Mouse (Mus musculus): Measurements from ENCODE around the gene Gm10645. TPM values are rescaled to one million over a fixed set of nuclear protein-coding genes. Genes with fewer than 3 reads are reported as not detected.

Gene Gm10645
- under 1 TPM in 1 of 2 experiments, not detected in 1; 0.31 TPM for total RNA-seq (2021)

DNA sequence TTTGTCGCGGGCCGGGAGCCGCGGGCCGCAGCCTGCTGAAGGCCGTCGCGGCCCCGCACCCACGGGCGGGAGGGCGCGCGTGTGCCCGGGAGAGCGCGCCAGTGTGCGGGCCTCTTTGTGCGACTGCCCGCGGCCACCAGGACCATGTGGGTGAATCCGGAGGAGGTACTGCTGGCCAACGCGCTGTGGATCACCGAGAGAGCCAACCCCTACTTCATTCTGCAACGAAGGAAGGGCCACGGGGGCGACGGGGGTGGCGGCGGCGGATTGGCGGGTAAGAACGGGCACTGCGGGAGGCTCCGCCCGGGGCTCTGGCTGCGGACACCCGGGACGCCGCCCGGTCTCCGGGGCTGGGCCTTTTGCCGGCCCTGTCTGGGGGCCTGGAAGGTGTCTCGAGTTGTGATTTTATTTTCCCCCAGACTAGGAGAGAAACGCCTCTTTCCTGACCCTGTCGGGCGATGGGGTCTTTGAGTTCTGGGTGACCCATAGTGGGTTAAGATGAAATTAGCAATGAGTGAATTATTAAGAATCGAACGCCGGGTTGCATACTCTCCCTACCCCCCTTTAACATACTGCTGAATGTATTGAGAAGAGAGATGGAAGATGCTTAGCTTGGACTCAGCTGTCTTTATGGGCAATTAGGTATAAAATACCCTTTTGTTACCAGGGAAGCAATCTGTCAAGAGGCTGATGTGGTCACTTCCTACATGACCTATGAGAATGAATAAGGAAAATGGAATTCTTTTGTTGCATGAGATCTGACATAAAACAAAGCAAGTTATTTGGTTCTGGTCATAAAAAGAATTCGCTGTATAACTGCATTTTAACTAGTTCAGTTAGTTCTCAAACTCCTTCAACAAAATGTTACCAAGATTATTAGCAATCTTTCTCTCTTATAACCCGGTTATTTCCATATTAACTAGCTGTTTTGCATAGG is at the start of gene Gm10645:
Gm10645 (minus strand) TSS at position 240 of the 937 bp plus-strand sequence.
- DNase-seq = peak; percentile 48 to 62
- intact Hi-C loops (cut with DNase I) = loop anchor here (1.0 to 5.0 kb wide), 2 partner anchors 166 to 276 kb away; partner anchors contain the start of gene Elmod2

DNA sequence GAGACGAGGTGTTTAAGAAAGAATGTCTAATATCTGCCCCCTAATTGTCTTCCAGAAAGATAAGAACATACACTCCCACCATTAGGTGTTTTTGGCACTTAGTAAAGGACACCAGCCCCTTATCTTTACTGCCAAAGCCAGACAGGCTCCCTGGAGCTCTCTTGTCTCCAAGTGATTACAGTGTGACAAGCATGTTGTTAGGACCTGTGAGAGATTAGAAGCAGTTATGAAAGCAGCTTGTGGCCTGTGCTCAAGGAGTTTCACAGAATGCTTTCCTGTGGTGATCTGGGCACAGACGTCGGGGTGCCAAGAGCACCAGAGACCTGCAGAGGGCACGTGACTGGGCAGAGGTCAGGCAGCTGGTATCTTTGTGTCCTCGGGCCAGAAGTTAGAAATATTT is 49.1 kb upstream of the Gm10645 start:
- intact Hi-C loops (cut with DNase I) = no loop called here
- peak; percentile 18 to 38 for DNase-seq

DNA sequence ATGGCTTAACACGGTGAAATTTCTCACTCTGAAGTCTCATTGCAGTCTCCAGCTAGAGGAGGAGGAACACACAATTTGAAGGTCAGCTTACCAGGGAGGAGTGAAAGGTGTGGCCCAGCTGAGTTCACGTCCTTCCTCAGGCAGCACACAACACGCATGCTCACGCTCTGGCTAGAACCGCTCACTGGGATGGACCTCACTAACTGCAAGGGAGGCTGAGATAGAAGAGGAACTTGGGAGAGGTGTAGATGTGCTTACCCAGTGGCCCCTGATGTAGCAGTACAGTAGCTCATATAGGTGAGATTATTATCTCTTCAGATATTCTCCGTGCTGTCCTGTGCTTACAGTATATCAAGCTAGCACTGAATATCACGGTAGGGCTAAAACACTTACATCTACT is 44.7 kb upstream of the Gm10645 start:
- intact Hi-C loops (cut with DNase I) = no loop called here
- DNase-seq = no peak

DNA sequence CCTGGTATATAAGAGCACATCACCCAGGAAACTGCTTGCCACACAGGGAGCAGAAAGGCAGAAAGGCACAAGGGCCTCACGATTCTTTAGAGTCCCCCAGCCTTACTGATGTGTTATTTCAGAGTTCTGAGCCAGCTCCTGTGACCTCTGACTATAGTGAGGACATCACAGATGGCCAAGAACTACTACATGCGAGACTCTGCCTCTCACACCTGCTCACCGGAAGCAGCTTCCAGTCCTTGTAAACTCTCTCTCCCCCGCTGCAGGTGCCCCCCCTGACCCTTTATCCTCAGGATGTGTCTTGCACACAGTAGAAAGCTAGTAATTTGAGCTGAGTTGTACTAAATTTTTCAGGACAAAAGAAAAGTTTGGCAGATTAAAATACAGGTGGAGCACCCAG is 43.6 kb upstream of the Gm10645 start:
- intact Hi-C loops (cut with DNase I) = no loop called here

DNA sequence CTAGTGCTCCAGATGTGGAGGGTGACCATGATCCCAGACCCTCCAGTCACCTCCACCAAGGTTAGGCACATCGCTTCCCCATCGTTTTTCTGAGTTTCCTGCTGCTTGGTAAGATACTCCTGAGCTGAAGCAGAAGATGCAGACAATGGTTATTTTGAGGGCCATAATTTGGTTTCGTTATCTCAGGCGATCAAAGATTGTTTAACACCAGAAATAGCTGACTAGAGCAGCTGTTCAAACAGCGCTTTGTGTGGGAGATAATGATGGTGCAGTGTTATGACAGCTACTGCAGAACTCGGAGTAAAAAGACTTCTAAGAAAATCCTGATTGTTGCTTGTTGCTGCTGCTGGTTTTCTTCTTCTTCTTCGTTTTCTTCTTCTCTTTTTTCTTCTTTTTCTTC is 39.9 kb upstream of the Gm10645 start:
- no peak for DNase-seq
- intact Hi-C loops (cut with DNase I) = no loop called here

More for the DNA sequence above, 43.6 kb upstream of the Gm10645 start:
- DNase-seq = no peak

DNA sequence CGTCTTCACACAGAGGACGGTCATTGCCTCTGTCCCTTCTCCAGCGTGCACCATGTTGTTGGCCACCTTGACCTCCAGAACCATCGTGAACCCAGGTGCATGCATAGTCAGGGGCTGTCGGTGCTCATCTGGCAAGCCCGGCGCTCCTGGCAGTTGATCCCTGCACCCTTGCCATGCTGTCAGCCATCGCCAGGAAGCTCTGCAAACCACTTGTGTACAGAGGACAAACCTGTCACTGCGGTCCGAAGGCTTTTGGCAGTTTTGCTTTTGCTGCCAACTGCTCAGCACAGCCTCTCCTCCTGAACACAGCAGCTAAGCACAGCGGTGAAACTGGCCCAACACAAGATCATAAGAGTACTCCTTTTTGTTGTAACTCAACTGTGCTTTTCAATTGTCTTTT is 37.0 kb upstream of the Gm10645 start:
- peak; percentile 25 to 27 for DNase-seq
- intact Hi-C loops (cut with DNase I) = no loop called here

DNA sequence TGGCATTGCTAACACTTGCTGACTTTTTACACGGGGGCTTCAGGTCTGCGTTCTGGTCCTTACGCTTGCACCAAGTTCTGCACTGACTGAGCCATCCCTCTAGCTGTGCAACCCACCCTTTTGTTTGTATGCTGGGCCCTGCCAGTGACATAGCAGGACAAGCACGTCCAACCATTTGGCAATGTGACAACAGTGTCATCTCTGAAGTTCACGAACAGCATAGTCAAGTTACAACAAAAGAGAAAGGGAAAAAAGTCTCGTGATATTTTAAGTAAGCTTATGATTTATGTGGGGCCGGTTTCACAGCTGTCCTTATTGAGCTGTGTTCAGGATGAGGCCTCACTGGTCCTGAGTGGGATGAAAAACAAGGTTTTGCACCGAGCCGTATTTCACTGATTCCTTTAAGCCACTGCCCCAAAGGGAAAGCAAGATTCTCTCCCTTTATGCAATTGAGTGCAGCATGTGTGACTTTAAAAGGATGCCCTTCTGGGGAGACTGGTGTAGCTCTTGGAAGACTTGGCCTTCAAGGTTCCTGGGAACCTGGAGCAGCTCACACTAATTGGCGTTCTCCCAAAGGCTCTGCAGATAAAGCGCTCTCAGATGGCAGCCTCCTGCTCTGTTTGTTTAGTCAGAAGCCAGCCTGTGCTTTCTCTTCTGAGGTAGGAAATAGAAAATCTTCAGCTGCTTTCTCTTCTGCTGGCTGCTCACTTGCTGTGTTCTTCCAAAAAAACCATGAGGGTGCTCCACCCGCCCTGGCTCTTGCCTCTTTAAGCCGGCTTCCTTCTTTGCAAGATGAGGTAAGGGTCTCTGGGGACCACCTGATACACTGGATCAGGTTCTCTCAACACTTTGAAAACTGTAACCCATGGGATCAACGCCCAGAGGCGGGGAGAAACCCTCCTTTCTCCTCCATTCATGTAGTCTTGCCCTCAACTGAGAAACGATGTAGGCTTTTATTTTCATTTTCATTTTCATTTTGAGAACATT is 34.5 kb upstream of the Gm10645 start:
- DNase-seq = peak; percentile 51 to 57
- intact Hi-C loops (cut with DNase I) = no loop called here

DNA sequence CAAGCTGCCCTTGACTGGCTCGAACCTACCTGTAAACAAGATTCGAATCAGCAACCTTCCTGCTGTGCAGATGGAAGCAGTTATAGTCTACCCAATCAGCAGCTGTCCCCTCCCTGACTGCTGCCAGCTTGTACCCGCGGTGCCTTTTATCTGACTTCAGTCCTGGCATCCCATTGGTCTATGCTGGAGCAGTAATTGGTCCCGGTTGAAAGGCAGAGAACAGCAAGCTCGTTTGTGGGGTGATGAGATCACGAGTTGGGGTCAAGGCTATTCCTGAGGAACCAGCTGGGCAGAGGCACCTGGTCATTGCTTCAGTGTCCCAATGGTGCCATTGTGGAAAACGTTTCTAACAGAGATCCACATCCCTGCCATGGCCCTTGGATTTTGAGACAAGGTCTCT is 33.7 kb upstream of the Gm10645 start:
- intact Hi-C loops (cut with DNase I) = no loop called here
- DNase-seq = no peak

DNA sequence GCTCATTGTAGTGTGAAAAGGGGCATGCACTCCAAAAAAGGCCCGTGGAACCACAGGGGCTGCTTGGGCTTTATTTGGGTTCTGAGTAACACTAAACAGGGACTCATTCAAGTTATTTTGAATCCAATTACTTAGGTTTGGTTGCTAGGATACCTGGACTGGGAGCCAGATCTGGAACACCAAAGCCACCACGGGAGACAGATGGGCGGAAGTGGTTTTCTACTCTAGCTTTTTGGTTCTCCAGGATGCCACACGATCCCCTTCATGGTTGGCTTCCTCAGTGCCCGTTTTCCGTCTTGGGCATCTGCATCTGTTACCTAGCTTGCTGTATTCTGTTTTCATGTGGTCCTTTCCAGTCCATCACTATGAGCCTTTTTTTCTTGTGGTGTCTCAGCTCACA is 30.1 kb upstream of the Gm10645 start:
- no peak for DNase-seq
- intact Hi-C loops (cut with DNase I) = no loop called here

DNA sequence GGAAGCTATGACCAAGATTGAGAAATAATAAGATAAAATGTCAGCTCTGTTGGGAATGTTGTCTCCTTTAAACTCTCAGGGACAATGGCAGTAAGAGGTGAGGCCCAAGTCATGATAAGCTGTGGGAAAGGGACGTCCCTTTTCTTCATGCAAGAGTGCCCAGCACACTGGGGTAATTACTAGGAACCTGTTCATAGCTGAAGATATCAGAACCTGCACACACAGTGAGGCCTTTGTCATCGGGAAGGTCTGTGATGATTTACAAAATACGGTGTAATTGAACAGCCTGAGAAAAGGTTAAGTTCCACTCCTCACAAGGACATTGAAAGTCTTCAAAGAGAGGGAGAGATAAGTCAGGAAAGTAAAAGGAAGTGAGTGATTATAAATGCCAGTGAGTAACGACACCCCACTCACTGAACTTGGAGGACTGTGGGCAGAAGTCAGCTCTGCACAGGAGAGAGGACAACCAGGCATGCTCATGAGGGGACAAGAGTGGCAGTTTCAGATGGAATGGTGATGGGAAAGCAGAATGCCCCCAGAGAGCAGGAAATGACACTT is 23.6 kb upstream of the Gm10645 start:
- DNase-seq = no peak
- intact Hi-C loops (cut with DNase I) = no loop called here

DNA sequence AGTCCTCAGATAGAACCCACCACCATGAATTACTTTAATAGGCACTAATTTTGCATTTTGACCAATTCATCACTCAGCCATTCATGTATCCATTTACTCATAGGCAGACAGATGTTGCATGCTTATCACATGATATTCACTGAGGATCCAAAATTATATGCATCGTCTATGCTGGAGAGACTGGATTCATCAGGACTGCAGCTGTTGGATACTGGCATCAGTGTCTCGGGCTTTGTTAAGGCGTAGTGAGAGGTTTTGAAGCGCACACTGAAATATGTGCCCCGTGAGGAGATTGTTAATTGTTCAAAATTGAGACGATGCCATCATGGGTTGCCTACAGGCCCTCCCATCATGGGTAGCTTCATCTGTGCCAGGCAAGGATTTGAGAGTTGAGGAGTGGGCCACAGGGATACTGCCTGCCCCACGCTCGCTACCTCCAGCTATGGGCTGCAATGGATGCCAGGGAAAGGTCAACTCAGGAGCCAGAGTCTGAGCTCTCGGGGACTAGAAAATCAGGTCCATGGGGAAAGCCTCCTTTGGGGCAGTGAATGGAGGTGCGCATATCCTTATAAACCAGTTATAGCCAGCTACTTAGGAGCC is 21.5 kb upstream of the Gm10645 start:
- no peak for DNase-seq
- intact Hi-C loops (cut with DNase I) = no loop called here

DNA sequence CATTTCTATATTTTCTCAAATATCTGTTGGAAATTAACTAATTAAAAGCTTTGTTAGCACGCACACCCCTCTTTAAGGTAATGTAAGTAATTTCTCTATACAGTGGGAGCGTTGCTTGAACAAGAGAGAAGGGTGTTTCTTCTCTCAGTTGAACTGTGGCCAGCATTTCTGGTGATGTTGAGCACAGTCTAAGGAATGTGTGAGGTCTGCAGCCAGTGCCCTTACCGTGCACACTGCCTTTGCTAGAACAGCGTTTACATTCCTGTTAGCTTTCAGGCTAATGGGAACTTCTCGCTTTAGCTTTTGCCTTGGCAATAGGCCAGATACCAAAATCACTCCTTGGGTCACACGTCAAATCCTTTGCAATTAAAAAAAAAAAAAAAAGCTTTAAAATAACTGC is 20.4 kb upstream of the Gm10645 start:
- intact Hi-C loops (cut with DNase I) = no loop called here
- no peak for DNase-seq

DNA sequence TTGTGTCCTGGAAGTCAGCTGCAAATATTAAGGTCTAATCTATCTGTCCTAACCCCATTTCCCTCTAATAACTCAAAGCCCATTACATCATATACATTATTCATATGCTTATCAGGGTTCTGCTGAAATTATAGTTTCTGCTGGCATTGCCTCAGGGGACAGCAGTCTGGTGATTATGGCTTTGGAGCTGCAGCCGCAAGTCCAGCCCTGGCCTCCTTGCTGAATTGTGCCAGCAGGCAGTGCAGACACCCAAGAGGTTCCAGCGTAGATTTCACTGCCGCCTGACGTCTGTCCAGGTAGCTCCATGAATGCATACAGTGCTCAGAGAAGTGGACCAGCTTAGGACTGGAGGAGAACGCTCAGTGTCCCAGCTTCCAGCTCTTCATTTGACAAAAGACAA is 16.8 kb upstream of the Gm10645 start:
- no peak for DNase-seq
- intact Hi-C loops (cut with DNase I) = no loop called here

DNA sequence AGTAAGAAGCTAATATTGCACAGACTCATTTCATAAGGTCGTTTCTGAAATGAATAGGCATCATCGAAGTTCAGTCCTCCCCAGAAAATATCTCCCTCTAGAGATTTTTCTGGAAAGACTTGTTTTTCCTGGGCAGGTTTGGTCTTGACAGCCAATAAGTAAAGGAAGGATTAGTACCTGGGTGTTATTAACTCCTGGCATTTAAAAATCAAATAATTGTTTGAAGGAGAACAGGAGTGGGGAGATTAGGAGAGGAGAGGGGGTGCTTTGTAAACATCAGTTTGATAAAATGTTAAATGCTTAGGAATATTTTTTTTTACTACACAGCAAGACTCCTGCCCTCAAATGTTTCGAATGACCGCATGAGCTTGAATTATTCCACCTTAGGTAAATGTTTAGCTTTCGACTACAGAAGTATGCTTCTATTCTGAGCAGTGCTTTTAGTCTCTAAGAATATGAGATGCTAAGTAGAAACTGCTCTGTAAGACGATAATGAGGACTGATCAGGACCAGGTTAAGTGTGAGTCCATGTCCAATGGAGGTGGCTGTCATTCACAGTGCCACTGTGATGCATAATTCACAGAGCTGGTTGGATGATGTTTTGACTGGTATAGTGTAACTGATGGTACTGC is 16.0 kb upstream of the Gm10645 start:
- DNase-seq = no peak
- intact Hi-C loops (cut with DNase I) = no loop called here

DNA sequence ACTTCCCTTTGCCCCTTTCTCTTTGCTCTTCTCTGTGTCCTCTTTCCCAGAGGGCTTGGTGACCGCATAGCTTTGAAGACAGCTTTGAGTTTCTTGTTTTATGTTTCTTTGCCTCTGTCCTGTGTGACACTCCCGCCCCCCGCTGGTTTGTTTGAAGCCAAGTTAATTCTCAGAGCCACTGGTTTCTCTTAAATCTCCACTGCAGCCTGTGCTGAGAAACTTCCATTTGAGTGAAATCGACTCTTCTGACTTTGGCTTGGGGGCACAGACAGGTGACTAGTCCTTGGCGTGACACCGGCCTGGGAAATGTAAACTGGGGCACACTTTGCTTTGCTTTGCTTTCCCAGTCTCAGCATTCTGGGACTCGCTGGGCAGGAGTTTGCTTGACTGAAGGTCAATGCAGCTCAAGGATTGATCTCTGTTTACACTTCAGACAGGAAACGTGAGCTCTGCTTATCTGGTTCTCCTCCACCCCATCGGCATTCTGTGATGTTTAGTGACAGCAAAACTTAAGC is 12.3 kb upstream of the Gm10645 start:
- DNase-seq = peak in 1 of 2 experiments; percentile 26
- intact Hi-C loops (cut with DNase I) = no loop called here

DNA sequence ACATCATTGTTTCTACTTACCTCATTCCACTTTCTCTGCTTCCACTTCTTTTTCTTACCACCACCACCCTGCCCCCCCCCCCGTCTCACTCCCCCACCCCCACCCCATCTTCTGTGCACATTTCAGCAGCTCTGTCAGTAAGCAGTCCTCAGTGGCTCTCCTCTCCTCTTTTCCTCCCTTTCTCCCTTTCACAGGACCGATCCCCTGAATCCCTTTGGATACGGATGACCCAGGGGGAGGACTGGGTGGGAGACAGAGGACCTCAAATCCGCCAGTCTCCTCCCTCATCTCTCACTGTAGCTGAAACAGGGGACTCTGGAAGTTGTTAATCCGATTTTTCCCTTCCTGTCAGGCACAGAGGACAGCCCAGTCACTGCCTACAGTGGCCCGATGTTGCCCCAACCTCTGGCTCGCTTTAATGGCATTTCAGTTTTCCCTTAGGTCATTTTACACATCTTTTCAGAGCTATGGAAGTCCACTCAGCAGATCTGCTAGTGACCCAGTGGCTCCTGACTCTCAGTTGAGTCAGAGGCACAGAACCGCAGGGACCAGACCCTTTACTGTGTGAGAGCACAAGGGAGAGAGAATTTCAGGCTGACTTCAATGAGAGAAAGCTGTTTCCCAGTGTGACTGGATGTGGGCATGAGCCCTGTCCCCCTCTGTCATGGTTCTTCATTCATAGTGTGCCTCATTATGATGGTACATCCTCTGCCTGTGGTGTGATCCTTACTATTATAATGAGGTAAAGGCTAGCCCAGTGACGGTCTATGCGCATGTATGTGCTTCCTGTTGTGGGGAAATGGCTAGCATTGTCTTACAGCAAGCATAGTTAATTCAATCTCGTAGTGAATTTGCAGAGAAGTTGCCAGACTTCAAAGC is 11.6 kb upstream of the Gm10645 start:
- no peak for DNase-seq
- intact Hi-C loops (cut with DNase I) = loop anchor here (2.0 kb wide), 1 partner anchor 77 kb away; no protein-coding TSS in a partner anchor

DNA sequence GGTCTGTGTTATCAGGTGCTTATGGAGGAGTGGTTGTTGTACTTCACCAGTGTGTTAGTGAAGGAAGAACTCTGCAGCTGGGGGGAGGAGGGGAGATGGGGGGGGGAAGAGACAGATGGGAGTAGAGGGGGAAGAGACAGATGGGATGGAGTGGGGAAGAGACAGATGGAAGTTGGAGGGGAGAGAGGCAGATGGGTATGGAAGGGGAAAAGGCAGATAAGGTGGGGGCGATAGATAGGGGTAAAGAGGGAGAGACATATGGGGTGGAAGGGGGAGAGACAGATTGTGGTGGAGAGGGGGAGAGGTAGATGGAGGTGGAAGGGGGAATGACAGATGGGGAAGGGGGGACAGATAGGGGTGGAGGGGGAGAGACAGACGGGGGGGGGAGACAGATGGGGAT is 10.8 kb upstream of the Gm10645 start:
- DNase-seq = no peak
- intact Hi-C loops (cut with DNase I) = loop anchor here (2.0 kb wide), 1 partner anchor 76 kb away; no protein-coding TSS in a partner anchor

DNA sequence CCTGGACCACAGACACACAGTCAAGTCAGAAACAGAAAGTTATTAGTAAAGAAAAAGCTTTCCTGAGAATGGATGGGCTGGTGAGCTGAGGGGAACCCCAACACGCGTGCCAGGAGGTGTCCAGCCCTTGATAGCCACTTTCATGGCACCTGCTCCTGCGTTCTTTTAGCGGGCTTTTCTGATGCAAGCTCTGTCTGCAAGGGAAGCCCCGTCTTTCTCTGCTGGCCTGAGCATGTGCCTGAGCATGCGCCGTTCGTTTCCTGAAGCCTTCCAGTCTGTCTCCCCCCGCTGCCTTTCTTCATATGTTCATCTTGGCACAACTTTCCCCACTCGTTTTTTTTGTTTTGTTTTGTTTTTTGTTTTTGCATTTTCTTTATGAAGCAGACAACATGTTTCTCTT is 9.7 kb upstream of the Gm10645 start:
- intact Hi-C loops (cut with DNase I) = loop anchor here (2.0 kb wide), 1 partner anchor 75 kb away; no protein-coding TSS in a partner anchor
- DNase-seq = no peak

DNA sequence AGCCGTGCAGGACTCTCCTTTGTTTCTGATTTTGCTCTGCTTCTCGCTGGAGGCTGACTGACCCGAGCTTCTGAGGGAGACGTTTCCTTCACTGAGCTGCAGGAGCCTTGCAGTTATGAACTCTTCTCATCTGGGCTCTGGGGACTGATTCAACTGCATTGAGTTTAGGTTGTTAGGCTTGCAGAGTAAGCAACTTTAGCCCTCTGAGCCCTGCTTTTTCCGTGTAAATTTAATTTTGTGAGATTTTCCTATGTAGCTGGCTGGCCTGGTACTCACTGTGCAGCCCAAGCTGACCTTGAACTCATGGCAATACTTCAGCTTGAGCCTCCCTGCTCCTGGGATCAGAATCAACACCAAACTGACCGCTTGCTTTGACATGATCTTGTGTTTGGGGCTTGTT is 4.9 kb upstream of the Gm10645 start:
- intact Hi-C loops (cut with DNase I) = no loop called here
- DNase-seq = no peak

Data from heart, postnatal 10 days (tissue).